In genomic region chr7:141524760-141525579, GRCm38 (mm10) we compare ENCODE assay signal across 8 mouse cellular contexts. TPM values are rescaled to one million over a fixed set of nuclear protein-coding genes. Genes with fewer than 3 reads are reported as not detected.
DNase-seq lines count a peak whose midpoint lies in the region; ATAC-seq and TF ChIP-seq lines count a peak whose summit lies in the region.

No protein-coding gene starts in this region.

- no peak overlapping the region for H3K9ac ChIP-seq in heart, embryonic 15.5 days
- no peak overlapping the region for H3K9ac ChIP-seq in liver, embryonic 13.5 days
- H3K9ac ChIP-seq in neural tube, embryonic 11.5 days (ENCODE audit: low read length) = no peak overlapping the region
- no peak overlapping the region for H3K9ac ChIP-seq in stomach, embryonic 15.5 days

- H3K27ac ChIP-seq in embryonic fibroblast, embryonic 13.5 days (ENCODE audit: insufficient read depth, low read length) = peak overlapping the region; percentile 39; the same call in 1 of the 2 replicates
- H3K27ac ChIP-seq in heart, embryonic 15.5 days = no peak overlapping the region
- no peak overlapping the region for H3K27ac ChIP-seq in liver, embryonic 13.5 days
- H3K27ac ChIP-seq in neural tube, embryonic 11.5 days (ENCODE audit: low read depth, low read length) = no peak overlapping the region
- H3K27ac ChIP-seq in stomach, embryonic 15.5 days = no peak overlapping the region

- H3K36me3 ChIP-seq in heart, embryonic 15.5 days = peaks cover 12% of the 10 kb centered on the region; the same call in 1 of the 2 replicates
- peaks cover 80% of the 10 kb centered on the region for H3K36me3 ChIP-seq in liver, embryonic 13.5 days
- no peaks in the 10 kb centered on the region for H3K36me3 ChIP-seq in neural tube, embryonic 11.5 days (ENCODE audit: control insufficient read depth, insufficient read depth, low read length)
- H3K36me3 ChIP-seq in stomach, embryonic 15.5 days = peaks cover 15% of the 10 kb centered on the region

- no peak for TF ChIP-seq POLR2A in embryonic fibroblast, embryonic 13.5 days (IDR thresholded peaks at IDR 0.05; ENCODE audit: low read depth, low read length)

- H3K27me3 ChIP-seq in heart, embryonic 15.5 days = no peaks in the 10 kb centered on the region
- H3K27me3 ChIP-seq in liver, embryonic 13.5 days = no peaks in the 10 kb centered on the region
- no peaks in the 10 kb centered on the region for H3K27me3 ChIP-seq in neural tube, embryonic 11.5 days (ENCODE audit: control insufficient read depth, insufficient read depth, low read length)
- H3K27me3 ChIP-seq in stomach, embryonic 15.5 days (replicated peaks) = no peaks in the 10 kb centered on the region

- peak; percentile 71; the same call in 1 of the 2 replicates for TF ChIP-seq CTCF in embryonic fibroblast, embryonic 13.5 days (IDR thresholded peaks at IDR 0.05; ENCODE audit: borderline replicate concordance, insufficient read depth, low read length)

- no peak overlapping the region for H3K4me2 ChIP-seq in heart, embryonic 15.5 days
- no peak overlapping the region for H3K4me2 ChIP-seq in liver, embryonic 13.5 days
- H3K4me2 ChIP-seq in neural tube, embryonic 11.5 days (ENCODE audit: low read depth) = no peak overlapping the region
- no peak overlapping the region for H3K4me2 ChIP-seq in stomach, embryonic 15.5 days

- H3K9me3 ChIP-seq in heart, embryonic 15.5 days (replicated peaks) = no peaks in the 10 kb centered on the region
- no peaks in the 10 kb centered on the region for H3K9me3 ChIP-seq in liver, embryonic 13.5 days (replicated peaks)
- H3K9me3 ChIP-seq in neural tube, embryonic 11.5 days (ENCODE audit: control insufficient read depth, low read length) = no peaks in the 10 kb centered on the region
- H3K9me3 ChIP-seq in stomach, embryonic 15.5 days = no peaks in the 10 kb centered on the region

- H3K4me1 ChIP-seq in embryonic fibroblast, embryonic 13.5 days (ENCODE audit: control insufficient read depth, insufficient read depth, low read length) = peaks cover 9% of the 10 kb centered on the region; the same call in 1 of the 2 replicates
- H3K4me1 ChIP-seq in heart, embryonic 15.5 days (replicated peaks) = 0 out of 2 replicates have a peak, but pooled peaks cover 2% of the 10 kb centered on the region
- H3K4me1 ChIP-seq in liver, embryonic 13.5 days (replicated peaks) = peaks cover 12% of the 10 kb centered on the region
- no peaks in the 10 kb centered on the region for H3K4me1 ChIP-seq in neural tube, embryonic 11.5 days (ENCODE audit: control insufficient read depth, insufficient read depth, low read length)
- H3K4me1 ChIP-seq in stomach, embryonic 15.5 days = no peaks in the 10 kb centered on the region

- DNase-seq in CD8-positive naive resting alpha-beta T cell, adult 2 months (ENCODE audit: low read depth in 2 of 2, low spot score in 2 of 2) = peak; percentile 31 to 47
- peak; percentile 95 for DNase-seq in brain, adult 2 months (ENCODE audit: low read depth, low spot score)
- peak; percentile 87 for DNase-seq in kidney, postnatal 10 days
- peak; percentile 63 for DNase-seq in liver, embryonic 13.5 days
- DNase-seq in neural tube, embryonic 11.5 days (ENCODE audit: low spot score) = peak; percentile 79

- ATAC-seq in heart, embryonic 15.5 days (replicated peaks; ENCODE audit: insufficient number of reproducible peaks, insufficient read depth, low FRiP score, low read depth) = peak; percentile 72
- peak; percentile 69 for ATAC-seq in liver, embryonic 13.5 days (ENCODE audit: low read depth)
- ATAC-seq in neural tube, embryonic 11.5 days (ENCODE audit: insufficient read depth, low FRiP score, low TSS enrichment) = peak; percentile 75
- ATAC-seq in stomach, embryonic 15.5 days (ENCODE audit: insufficient read depth, low FRiP score, low read depth) = peak; percentile 83

- 51% methylated on average over 6 of the region's 6 CpGs for WGBS in heart, embryonic 15.5 days
- WGBS in liver, embryonic 13.5 days (ENCODE audit: insufficient replicate concordance) = 59% methylated on average over 6 of the region's 6 CpGs
- WGBS in neural tube, embryonic 11.5 days = 58% methylated on average over 6 of the region's 6 CpGs
- 44% methylated on average over 6 of the region's 6 CpGs for WGBS in stomach, embryonic 15.5 days

- no peak overlapping the region for H3K4me3 ChIP-seq in embryonic fibroblast, embryonic 13.5 days (ENCODE audit: insufficient read depth, low read length)
- H3K4me3 ChIP-seq in heart, embryonic 15.5 days = no peak overlapping the region
- no peak overlapping the region for H3K4me3 ChIP-seq in liver, embryonic 13.5 days (replicated peaks)
- H3K4me3 ChIP-seq in neural tube, embryonic 11.5 days (ENCODE audit: low read depth, low read length) = no peak overlapping the region
- H3K4me3 ChIP-seq in stomach, embryonic 15.5 days (replicated peaks) = no peak overlapping the region

RNA-seq across cellular contexts. Expression of gene Chid1, which starts 14.7 kb away (rescaled TPM):
- polyA plus RNA-seq in embryonic fibroblast, embryonic 13.5 days (2011; ENCODE audit: insufficient read length, low read depth, missing spikeins) = 45.8 and 48.7 TPM in 2 replicates
- polyA plus RNA-seq in heart, embryonic 15.5 days (2015; fragmentation: Nextera tagmentation; extraction: Ambion mirVana) = 27.2 and 38.7 TPM in 2 replicates
- 28.0 and 31.3 TPM in 2 replicates for polyA plus RNA-seq in liver, embryonic 13.5 days (2015; fragmentation: Nextera tagmentation; extraction: Ambion mirVana)
- 28.2 and 32.9 TPM in 2 replicates for polyA plus RNA-seq in neural tube, embryonic 11.5 days (2014; fragmentation: Nextera tagmentation; extraction: Ambion mirVana)
- 50.7 and 58.0 TPM in 2 replicates for polyA plus RNA-seq in stomach, embryonic 15.5 days (2015; fragmentation: Nextera tagmentation; extraction: Ambion mirVana)

RNA-seq across cellular contexts. Expression of gene Ap2a2, which starts 37.0 kb away (rescaled TPM):
- polyA plus RNA-seq in embryonic fibroblast, embryonic 13.5 days (2011; ENCODE audit: insufficient read length, low read depth, missing spikeins) = 128 TPM in 2 replicates
- 43.6 and 59.0 TPM in 2 replicates for polyA plus RNA-seq in heart, embryonic 15.5 days (2015; fragmentation: Nextera tagmentation; extraction: Ambion mirVana)
- 65.4 and 73.2 TPM in 2 replicates for polyA plus RNA-seq in liver, embryonic 13.5 days (2015; fragmentation: Nextera tagmentation; extraction: Ambion mirVana)
- polyA plus RNA-seq in neural tube, embryonic 11.5 days (2014; fragmentation: Nextera tagmentation; extraction: Ambion mirVana) = 89.6 and 100 TPM in 2 replicates
- polyA plus RNA-seq in stomach, embryonic 15.5 days (2015; fragmentation: Nextera tagmentation; extraction: Ambion mirVana) = 78.4 TPM in 2 replicates

RNA-seq across cellular contexts. Expression of gene Tspan4, which starts 49.9 kb away (rescaled TPM):
- 184 and 207 TPM in 2 replicates for polyA plus RNA-seq in embryonic fibroblast, embryonic 13.5 days (2011; ENCODE audit: insufficient read length, low read depth, missing spikeins)
- 48.9 and 62.8 TPM in 2 replicates for polyA plus RNA-seq in heart, embryonic 15.5 days (2015; fragmentation: Nextera tagmentation; extraction: Ambion mirVana)
- 49.3 and 49.7 TPM in 2 replicates for polyA plus RNA-seq in liver, embryonic 13.5 days (2015; fragmentation: Nextera tagmentation; extraction: Ambion mirVana)
- 32.4 and 35.8 TPM in 2 replicates for polyA plus RNA-seq in neural tube, embryonic 11.5 days (2014; fragmentation: Nextera tagmentation; extraction: Ambion mirVana)
- 69.8 and 72.8 TPM in 2 replicates for polyA plus RNA-seq in stomach, embryonic 15.5 days (2015; fragmentation: Nextera tagmentation; extraction: Ambion mirVana)

RNA-seq across cellular contexts. Expression of gene Polr2l, which starts 50.0 kb away (rescaled TPM):
- 13.1 and 24.1 TPM in 2 replicates for polyA plus RNA-seq in embryonic fibroblast, embryonic 13.5 days (2011; ENCODE audit: insufficient read length, low read depth, missing spikeins)
- 59.5 and 63.5 TPM in 2 replicates for polyA plus RNA-seq in heart, embryonic 15.5 days (2015; fragmentation: Nextera tagmentation; extraction: Ambion mirVana)
- 63.9 and 72.4 TPM in 2 replicates for polyA plus RNA-seq in liver, embryonic 13.5 days (2015; fragmentation: Nextera tagmentation; extraction: Ambion mirVana)
- 76.9 and 79.2 TPM in 2 replicates for polyA plus RNA-seq in neural tube, embryonic 11.5 days (2014; fragmentation: Nextera tagmentation; extraction: Ambion mirVana)
- polyA plus RNA-seq in stomach, embryonic 15.5 days (2015; fragmentation: Nextera tagmentation; extraction: Ambion mirVana) = 67.3 and 71.6 TPM in 2 replicates

RNA-seq across cellular contexts. Expression of gene Cd151, which starts 57.8 kb away (rescaled TPM):
- polyA plus RNA-seq in embryonic fibroblast, embryonic 13.5 days (2011; ENCODE audit: insufficient read length, low read depth, missing spikeins) = 58.4 and 94.0 TPM in 2 replicates
- polyA plus RNA-seq in heart, embryonic 15.5 days (2015; fragmentation: Nextera tagmentation; extraction: Ambion mirVana) = 28.7 and 35.2 TPM in 2 replicates
- polyA plus RNA-seq in liver, embryonic 13.5 days (2015; fragmentation: Nextera tagmentation; extraction: Ambion mirVana) = 4.1 and 5.0 TPM in 2 replicates
- 44.3 and 52.2 TPM in 2 replicates for polyA plus RNA-seq in neural tube, embryonic 11.5 days (2014; fragmentation: Nextera tagmentation; extraction: Ambion mirVana)
- polyA plus RNA-seq in stomach, embryonic 15.5 days (2015; fragmentation: Nextera tagmentation; extraction: Ambion mirVana) = 25.6 and 26.6 TPM in 2 replicates

Comparison
In these comparisons a context has a peak if more than half of its experiments do, and no peak if none do; other contexts are left out.
1. DNase-seq: peak in every context shown above with its lines; median percentile 95 in brain, adult 2 months; 87 in kidney, postnatal 10 days; 79 in neural tube, embryonic 11.5 days; 63 in liver, embryonic 13.5 days; 39 in CD8-positive naive resting alpha-beta T cell, adult 2 months.